Mouse (Mus musculus): ENCODE results near the gene Usp29.

GRCm38 (mm10) chr7:6926731-6926995 is 196.3 kb downstream of the Usp29 start:
- no peak for TF ChIP-seq POLR2A (IDR thresholded peaks at IDR 0.05; ENCODE audit: low read depth, low read length)
- TF ChIP-seq IRF4 (IDR thresholded peaks at IDR 0.05; ENCODE audit: low read depth, low read length), result no peak
- TF ChIP-seq USF1 (IDR thresholded peaks at IDR 0.05; ENCODE audit: low read depth, low read length), result no peak
- TF ChIP-seq CTCF (conservative IDR thresholded peaks at IDR 0.05 in 1 of 2, IDR thresholded peaks at IDR 0.05 in 1 of 2; ENCODE audit: low read depth in 2 of 2, low read length in 2 of 2), result no peak
- no peak for TF ChIP-seq POLR2AphosphoS2 (IDR thresholded peaks at IDR 0.05; ENCODE audit: low read depth, low read length)
- no peak for TF ChIP-seq MAX (IDR thresholded peaks at IDR 0.05; ENCODE audit: low read length)
- TF ChIP-seq CHD1 (IDR thresholded peaks at IDR 0.05; ENCODE audit: low read depth, low read length), result no peak
- TF ChIP-seq E2F4 (IDR thresholded peaks at IDR 0.05; ENCODE audit: insufficient replicate concordance, low read depth, low read length), result no peak

All from CH12.LX (cell line).